Mouse (Mus musculus): ENCODE results near the gene Tmem211. TPM values are rescaled to one million over a fixed set of nuclear protein-coding genes. Genes with fewer than 3 reads are reported as not detected.
A peak's percentile ranks its signal among the peaks of the same experiment; 100 is the strongest.

Gene Tmem211
- polyA plus RNA-seq, 1 experiment from 2014 or later = not detected

GRCm38 (mm10) chr5:113196916-113197794, 29.6 kb upstream of the Tmem211 start:
- WGBS = 29% methylated on average over 9 of the region's 9 CpGs
- Histone ChIP-seq H3K4me1 (peaks cover 40% of the 10 kb centered on the region), H3K9me3 (no peaks in the 10 kb centered on the region), H3K4me3 (no peak overlapping the region), H3K27me3 (replicated peaks) (0 out of 2 replicates have a peak, but pooled peaks cover 6% of the 10 kb centered on the region), H3K27ac (replicated peaks) (peak overlapping the region; percentile 78), H3K36me3 (no peaks in the 10 kb centered on the region), H3K9ac (0 out of 2 replicates have a peak overlapping the region, but pooled peaks have one; percentile 6), H3K4me2 (no peak overlapping the region)
- ATAC-seq (ENCODE audit: extremely low read depth, insufficient number of reproducible peaks, low FRiP score, low TSS enrichment) = no peak

- no peak overlapping the region for H3K4me2 ChIP-seq
- peak overlapping the region; percentile 78 for H3K27ac ChIP-seq (replicated peaks)
- H3K4me3 ChIP-seq = no peak overlapping the region
- no peaks in the 10 kb centered on the region for H3K36me3 ChIP-seq
- 0 out of 2 replicates have a peak, but pooled peaks cover 6% of the 10 kb centered on the region for H3K27me3 ChIP-seq (replicated peaks)
- ATAC-seq (ENCODE audit: extremely low read depth, insufficient number of reproducible peaks, low FRiP score, low TSS enrichment) = no peak
- no peaks in the 10 kb centered on the region for H3K9me3 ChIP-seq
- WGBS = 41% methylated on average over 8 of the region's 8 CpGs
- H3K9ac ChIP-seq = no peak overlapping the region
- H3K4me1 ChIP-seq = peaks cover 40% of the 10 kb centered on the region
Measured at GRCm38 (mm10) chr5:113199126-113199771, 27.5 kb upstream of the Tmem211 start.

- 0 out of 2 replicates have a peak, but pooled peaks cover 6% of the 10 kb centered on the region for H3K27me3 ChIP-seq (replicated peaks)
- no peaks in the 10 kb centered on the region for H3K9me3 ChIP-seq
- H3K27ac ChIP-seq (replicated peaks) = peak overlapping the region; percentile 78
- H3K9ac ChIP-seq = no peak overlapping the region
- H3K4me3 ChIP-seq = no peak overlapping the region
- no peaks in the 10 kb centered on the region for H3K36me3 ChIP-seq
- H3K4me1 ChIP-seq = peaks cover 40% of the 10 kb centered on the region
- H3K4me2 ChIP-seq = no peak overlapping the region
- 73% methylated on average over 10 of the region's 10 CpGs for WGBS
- ATAC-seq (ENCODE audit: extremely low read depth, insufficient number of reproducible peaks, low FRiP score, low TSS enrichment) = no peak
Measured at GRCm38 (mm10) chr5:113199772-113200134, 27.0 kb upstream of the Tmem211 start.

- no peak for ATAC-seq (ENCODE audit: extremely low read depth, insufficient number of reproducible peaks, low FRiP score, low TSS enrichment)
- no peaks in the 10 kb centered on the region for H3K36me3 ChIP-seq
- H3K27me3 ChIP-seq (replicated peaks) = no peaks in the 10 kb centered on the region
- no peak overlapping the region for H3K4me2 ChIP-seq
- no peak overlapping the region for H3K4me3 ChIP-seq
- no peak overlapping the region for H3K27ac ChIP-seq (replicated peaks)
- H3K4me1 ChIP-seq = peaks cover 48% of the 10 kb centered on the region
- 83% methylated on average over 9 of the region's 9 CpGs for WGBS
- no peak overlapping the region for H3K9ac ChIP-seq
- H3K9me3 ChIP-seq = no peaks in the 10 kb centered on the region
Measured at GRCm38 (mm10) chr5:113204193-113204592, 22.5 kb upstream of the Tmem211 start.

GRCm38 (mm10) chr5:113206670-113207352, 19.9 kb upstream of the Tmem211 start:
- Histone ChIP-seq H3K9ac (no peak overlapping the region), H3K27me3 (replicated peaks) (no peaks in the 10 kb centered on the region), H3K36me3 (no peaks in the 10 kb centered on the region), H3K4me1 (peaks cover 52% of the 10 kb centered on the region), H3K4me2 (no peak overlapping the region), H3K9me3 (no peaks in the 10 kb centered on the region), H3K4me3 (no peak overlapping the region), H3K27ac (replicated peaks) (peak overlapping the region; percentile 89)
- WGBS = 39% methylated on average over 9 of the region's 9 CpGs
- ATAC-seq (ENCODE audit: extremely low read depth, insufficient number of reproducible peaks, low FRiP score, low TSS enrichment) = no peak

- ATAC-seq (ENCODE audit: extremely low read depth, insufficient number of reproducible peaks, low FRiP score, low TSS enrichment) = no peak
- peak overlapping the region; percentile 89 for H3K27ac ChIP-seq (replicated peaks)
- no peak overlapping the region for H3K4me3 ChIP-seq
- no peaks in the 10 kb centered on the region for H3K27me3 ChIP-seq (replicated peaks)
- H3K9me3 ChIP-seq = no peaks in the 10 kb centered on the region
- WGBS = 46% methylated on average over 4 of the region's 4 CpGs
- no peaks in the 10 kb centered on the region for H3K36me3 ChIP-seq
- H3K4me2 ChIP-seq = no peak overlapping the region
- peaks cover 52% of the 10 kb centered on the region for H3K4me1 ChIP-seq
- no peak overlapping the region for H3K9ac ChIP-seq
Measured at GRCm38 (mm10) chr5:113208048-113208447, 18.7 kb upstream of the Tmem211 start.

- WGBS = 43% methylated on average over 11 of the region's 11 CpGs
- H3K27ac ChIP-seq (replicated peaks) = peak overlapping the region; percentile 89
- H3K4me2 ChIP-seq = no peak overlapping the region
- no peaks in the 10 kb centered on the region for H3K27me3 ChIP-seq (replicated peaks)
- ATAC-seq (ENCODE audit: extremely low read depth, insufficient number of reproducible peaks, low FRiP score, low TSS enrichment) = 0 out of 2 replicates have a peak, but pooled peaks have one; percentile 39
- no peaks in the 10 kb centered on the region for H3K36me3 ChIP-seq
- peaks cover 52% of the 10 kb centered on the region for H3K4me1 ChIP-seq
- no peaks in the 10 kb centered on the region for H3K9me3 ChIP-seq
- 0 out of 2 replicates have a peak overlapping the region, but pooled peaks have one; percentile 24 for H3K9ac ChIP-seq
- no peak overlapping the region for H3K4me3 ChIP-seq
Measured at GRCm38 (mm10) chr5:113208622-113209400, 17.9 kb upstream of the Tmem211 start.

GRCm38 (mm10) chr5:113209401-113209750, 17.3 kb upstream of the Tmem211 start:
- no peaks in the 10 kb centered on the region for H3K27me3 ChIP-seq (replicated peaks)
- no peak overlapping the region for H3K4me3 ChIP-seq
- H3K9ac ChIP-seq = no peak overlapping the region
- H3K36me3 ChIP-seq = no peaks in the 10 kb centered on the region
- H3K27ac ChIP-seq (replicated peaks) = peak overlapping the region; percentile 89
- no peak for ATAC-seq (ENCODE audit: extremely low read depth, insufficient number of reproducible peaks, low FRiP score, low TSS enrichment)
- H3K9me3 ChIP-seq = no peaks in the 10 kb centered on the region
- H3K4me2 ChIP-seq = no peak overlapping the region
- H3K4me1 ChIP-seq = peaks cover 54% of the 10 kb centered on the region
- WGBS = 45% methylated on average over 11 of the region's 11 CpGs

GRCm38 (mm10) chr5:113209898-113210297, 16.8 kb upstream of the Tmem211 start:
- 73% methylated on average over 13 of the region's 13 CpGs for WGBS
- Histone ChIP-seq H3K9ac (no peak overlapping the region), H3K4me1 (peaks cover 58% of the 10 kb centered on the region), H3K4me2 (no peak overlapping the region), H3K27ac (replicated peaks) (peak overlapping the region; percentile 89), H3K36me3 (no peaks in the 10 kb centered on the region), H3K9me3 (no peaks in the 10 kb centered on the region), H3K27me3 (replicated peaks) (no peaks in the 10 kb centered on the region), H3K4me3 (no peak overlapping the region)
- no peak for ATAC-seq (ENCODE audit: extremely low read depth, insufficient number of reproducible peaks, low FRiP score, low TSS enrichment)

- peaks cover 58% of the 10 kb centered on the region for H3K4me1 ChIP-seq
- peak overlapping the region; percentile 89 for H3K27ac ChIP-seq (replicated peaks)
- no peak overlapping the region for H3K4me2 ChIP-seq
- 75% methylated on average over 6 of the region's 6 CpGs for WGBS
- H3K4me3 ChIP-seq = no peak overlapping the region
- no peak for ATAC-seq (ENCODE audit: extremely low read depth, insufficient number of reproducible peaks, low FRiP score, low TSS enrichment)
- no peaks in the 10 kb centered on the region for H3K9me3 ChIP-seq
- H3K9ac ChIP-seq = 0 out of 2 replicates have a peak overlapping the region, but pooled peaks have one; percentile 14
- no peaks in the 10 kb centered on the region for H3K27me3 ChIP-seq (replicated peaks)
- no peaks in the 10 kb centered on the region for H3K36me3 ChIP-seq
Measured at GRCm38 (mm10) chr5:113210314-113210713, 16.4 kb upstream of the Tmem211 start.

Data from heart, embryonic 13.5 days (tissue).